Mouse (Mus musculus) G1E-ER4 (cell line): ENCODE measurements around the gene Aanat. TPM values are rescaled to one million over a fixed set of nuclear protein-coding genes. Genes with fewer than 3 reads are reported as not detected.

Experiments
- GATA1 ChIP-seq: IDR thresholded peaks from one replicate; pipeline ENCODE4 v1.8.0; 2012; ENCODE audit warnings: low read length, inconsistent platforms
- polyA plus RNA-seq: library from polyadenylated mRNA; stranded (reverse); fragments of >175 nt; gene quantifications from 2 replicates; pipeline ENCODE4 v1.2.3, GENCODE M21; 2012

Gene Aanat
- polyA plus RNA-seq, 1 experiment: not detected

GRCm38 (mm10) chr11:116592428-116592827, 6.2 kb downstream of the Aanat start:
- no peak for TF ChIP-seq GATA1

GRCm38 (mm10) chr11:116593345-116593744, 7.1 kb downstream of the Aanat start:
- no peak for TF ChIP-seq GATA1

- no peak for TF ChIP-seq GATA1
Observed at GRCm38 (mm10) chr11:116596766-116597165, 10.5 kb downstream of the Aanat start.

GRCm38 (mm10) chr11:116598193-116598592, 12.0 kb downstream of the Aanat start:
- no peak for TF ChIP-seq GATA1

GRCm38 (mm10) chr11:116599230-116599629, 13.0 kb downstream of the Aanat start:
- TF ChIP-seq GATA1: no peak

- no peak for TF ChIP-seq GATA1
Observed at GRCm38 (mm10) chr11:116601166-116601565, 14.9 kb downstream of the Aanat start.

GRCm38 (mm10) chr11:116602043-116602442, 15.8 kb downstream of the Aanat start:
- no peak for TF ChIP-seq GATA1

GRCm38 (mm10) chr11:116603339-116603738, 17.1 kb downstream of the Aanat start:
- TF ChIP-seq GATA1: no peak

GRCm38 (mm10) chr11:116604097-116604496, 17.9 kb downstream of the Aanat start:
- TF ChIP-seq GATA1: no peak

GRCm38 (mm10) chr11:116607717-116608116, 21.5 kb downstream of the Aanat start:
- TF ChIP-seq GATA1: no peak

GRCm38 (mm10) chr11:116609965-116610630, 23.9 kb downstream of the Aanat start:
- no peak for TF ChIP-seq GATA1

GRCm38 (mm10) chr11:116611883-116612282, 25.7 kb downstream of the Aanat start:
- TF ChIP-seq GATA1: no peak

GRCm38 (mm10) chr11:116612554-116612953, 26.3 kb downstream of the Aanat start:
- no peak for TF ChIP-seq GATA1

GRCm38 (mm10) chr11:116613234-116613633, 27.0 kb downstream of the Aanat start:
- TF ChIP-seq GATA1: no peak

GRCm38 (mm10) chr11:116615735-116616437, 29.7 kb downstream of the Aanat start:
- TF ChIP-seq GATA1: no peak

GRCm38 (mm10) chr11:116616438-116617118, 30.3 kb downstream of the Aanat start:
- TF ChIP-seq GATA1: no peak

GRCm38 (mm10) chr11:116617641-116618040, 31.4 kb downstream of the Aanat start:
- no peak for TF ChIP-seq GATA1

GRCm38 (mm10) chr11:116618666-116619065, 32.4 kb downstream of the Aanat start:
- no peak for TF ChIP-seq GATA1
